12 mouse cellular contexts compared by ENCODE assay signal in genomic region chr1:85981738-85982357, GRCm38 (mm10). TPM values are rescaled to one million over a fixed set of nuclear protein-coding genes. Genes with fewer than 3 reads are reported as not detected.
DNase-seq lines count a peak whose midpoint lies in the region; ATAC-seq and TF ChIP-seq lines count a peak whose summit lies in the region.
"Had no signal": no experiment of that assay in that cellular context is flagged by ENCODE, and none has a peak within 500 bp of the region (broad histone marks: within the 10 kb centered on the region; RNA-seq: fewer than 3 reads in every experiment).

No protein-coding gene starts in this region.

- H3K4me1 ChIP-seq in kidney, adult 2 months (ENCODE audit: control insufficient read depth, insufficient read depth, low read length) = no peaks in the 10 kb centered on the region
- no peaks in the 10 kb centered on the region for H3K4me1 ChIP-seq in kidney, embryonic 15.5 days
- H3K4me1 ChIP-seq: liver, embryonic 15.5 days had no signal

- no peak overlapping the region for H3K9ac ChIP-seq in kidney, embryonic 15.5 days
- H3K9ac ChIP-seq: liver, embryonic 15.5 days had no signal

- TF ChIP-seq CTCF in kidney, adult 2 months (conservative IDR thresholded peaks at IDR 0.05; ENCODE audit: insufficient read depth, insufficient read length, low read depth, low read length) = no peak

- TF ChIP-seq POLR2A in kidney, adult 2 months (IDR thresholded peaks at IDR 0.05; ENCODE audit: low read depth, low read length) = no peak

- DNase-seq in adrenal gland, adult (ENCODE audit: inconsistent age in 2 of 2, low spot score in 1 of 2) = peak; percentile 72 to 87
- DNase-seq in adrenal gland, postnatal 4 days (ENCODE audit: low spot score in 2 of 2) = no peak
- DNase-seq in kidney, adult 2 months = peak; percentile 69
- peak; percentile 80 to 82 for DNase-seq in adrenal gland, postnatal 36 days
- DNase-seq in kidney, postnatal 14 days = peak; percentile 55
- DNase-seq in layer of hippocampus, adult 8-10 months (ENCODE audit: low spot score in 2 of 2) = no peak
- no peak for DNase-seq in thymus, postnatal 14 days
- DNase-seq: cerebellum, adult 11-12 months had no signal

- no peak overlapping the region for H3K4me3 ChIP-seq in kidney, adult 2 months (ENCODE audit: insufficient read depth, low read depth, low read length)
- no peak overlapping the region for H3K4me3 ChIP-seq in kidney, embryonic 15.5 days (replicated peaks)
- H3K4me3 ChIP-seq: liver, embryonic 15.5 days had no signal

- ATAC-seq in kidney, embryonic 15.5 days (replicated peaks; ENCODE audit: low FRiP score) = no peak
- ATAC-seq: forebrain, embryonic 16.5 days had no signal

- WGBS in kidney, adult 2 months = 48% methylated on average over 7 of the region's 7 CpGs
- 43% methylated on average over 7 of the region's 7 CpGs for WGBS in kidney, embryonic 15.5 days

- no peaks in the 10 kb centered on the region for H3K9me3 ChIP-seq in kidney, embryonic 15.5 days (replicated peaks)
- H3K9me3 ChIP-seq: liver, embryonic 15.5 days had no signal

- no peak overlapping the region for H3K4me2 ChIP-seq in kidney, embryonic 15.5 days
- H3K4me2 ChIP-seq: liver, embryonic 15.5 days had no signal

- H3K27me3 ChIP-seq in kidney, adult 2 months (replicated peaks; ENCODE audit: control insufficient read depth, insufficient read depth, low read length) = no peaks in the 10 kb centered on the region
- H3K27me3 ChIP-seq in kidney, embryonic 15.5 days = no peaks in the 10 kb centered on the region
- H3K27me3 ChIP-seq: liver, embryonic 15.5 days had no signal

- no peaks in the 10 kb centered on the region for H3K36me3 ChIP-seq in kidney, adult 2 months (ENCODE audit: control insufficient read depth, insufficient read depth, low read length)
- no peaks in the 10 kb centered on the region for H3K36me3 ChIP-seq in kidney, embryonic 15.5 days
- H3K36me3 ChIP-seq: liver, embryonic 15.5 days had no signal

- H3K27ac ChIP-seq in kidney, adult 2 months (ENCODE audit: insufficient read depth, low read depth, low read length) = no peak overlapping the region
- H3K27ac ChIP-seq in kidney, embryonic 15.5 days = no peak overlapping the region
- H3K27ac ChIP-seq: liver, embryonic 15.5 days had no signal

RNA-seq across cellular contexts. Expression of gene Gpr55, which starts 21.0 kb away (rescaled TPM):
- total RNA-seq in adrenal gland, postnatal 4 days (2021) = under 1 TPM; 0.59 to 0.73 TPM
- 0.03 TPM in 1 of 2 replicates, not detected in the other for polyA plus RNA-seq in kidney, adult 2 months (2012; rRNA removed)
- polyA plus RNA-seq in kidney, embryonic 15.5 days (2015; fragmentation: Nextera tagmentation; extraction: Ambion mirVana) = 0.04 TPM in 1 of 2 replicates, not detected in the other
- 1 to 10 TPM; 2.7 to 2.8 TPM for total RNA-seq in adrenal gland, postnatal 36 days (2021)
- total RNA-seq in layer of hippocampus, adult 8-10 months (2022) = under 1 TPM in 3 of 4 experiments, not detected in 1; 0.08 to 0.52 (median 0.25) TPM

RNA-seq across cellular contexts. Expression of gene Spata3, which starts 34.8 kb away (rescaled TPM):
- total RNA-seq in adrenal gland, postnatal 4 days (2021) = not detected
- 0.33 and 0.39 TPM in 2 replicates for polyA plus RNA-seq in kidney, adult 2 months (2012; rRNA removed)
- polyA plus RNA-seq in kidney, embryonic 15.5 days (2015; fragmentation: Nextera tagmentation; extraction: Ambion mirVana) = not detected in 2 replicates
- total RNA-seq in adrenal gland, postnatal 36 days (2021) = not detected
- 1 to 10 TPM; 1.1 to 1.7 (median 1.3) TPM for total RNA-seq in layer of hippocampus, adult 8-10 months (2022)
- polyA plus RNA-seq: large intestine, adult 2 months had no signal

RNA-seq across cellular contexts. Expression of gene 4933407L21Rik, which starts 53.6 kb away (rescaled TPM):
- total RNA-seq in adrenal gland, postnatal 4 days (2021) = 1 to 10 TPM in 1 of 2 experiments, under 1 TPM in 1; 0.45 to 1.1 TPM
- 0.06 and 0.12 TPM in 2 replicates for polyA plus RNA-seq in kidney, adult 2 months (2012; rRNA removed)
- polyA plus RNA-seq in kidney, embryonic 15.5 days (2015; fragmentation: Nextera tagmentation; extraction: Ambion mirVana) = 1.5 and 1.8 TPM in 2 replicates
- not detected for total RNA-seq in adrenal gland, postnatal 36 days (2021)
- 1 to 10 TPM; 4.3 to 5.3 (median 4.5) TPM for total RNA-seq in layer of hippocampus, adult 8-10 months (2022)
- polyA plus RNA-seq: liver, embryonic 15.5 days had no signal

Comparison
In these comparisons a context has a peak if more than half of its experiments do, and no peak if none do; other contexts are left out.
1. DNase-seq: peak in adrenal gland, adult (2 of 2), kidney, adult 2 months (single experiment), adrenal gland, postnatal 36 days (2 of 2) and kidney, postnatal 14 days (single experiment); none in adrenal gland, postnatal 4 days (0 of 2), layer of hippocampus, adult 8-10 months (0 of 2) and thymus, postnatal 14 days (single experiment).